Mouse (Mus musculus) liver, embryonic 13.5 days (tissue): ENCODE measurements around the gene Tmem115. TPM values are rescaled to one million over a fixed set of nuclear protein-coding genes. Genes with fewer than 3 reads are reported as not detected.

Experiments used
- ATAC-seq: fragments of 200-750 bp; cut with Nextera tagmentation; 2 replicates; pipeline ENCODE4 v1.8.0; 2017; ENCODE audit warnings: low read depth, mild to moderate bottlenecking, moderate number of reproducible peaks, moderate library complexity
- DNase-seq: peaks from one replicate; pipeline ENCODE4 v3.0.0; 2022
- H3K27ac ChIP-seq: fragments of 300-500 bp; sonication (generic); 2 replicates; pipeline ENCODE4 v1.5.1; 2015; ENCODE audit warnings: moderate library complexity, mild to moderate bottlenecking, inconsistent platforms
- H3K27me3 ChIP-seq: fragments of 300-500 bp; sonication (generic); 2 replicates; pipeline ENCODE4 v1.6.1; 2015; ENCODE audit warnings: mild to moderate bottlenecking, inconsistent platforms
- H3K36me3 ChIP-seq: fragments of 300-500 bp; sonication (generic); 2 replicates; pipeline ENCODE4 v1.6.1; 2015; ENCODE audit warnings: mild to moderate bottlenecking, inconsistent platforms
- H3K4me1 ChIP-seq: fragments of 300-500 bp; sonication (generic); replicated peaks from 2 replicates; pipeline ENCODE4 v1.6.1; 2015; ENCODE audit warnings: inconsistent platforms
- H3K4me2 ChIP-seq: fragments of 300-500 bp; sonication (generic); 2 replicates; pipeline ENCODE4 v1.6.1; 2015; ENCODE audit warnings: inconsistent platforms, mild to moderate bottlenecking, moderate library complexity
- H3K4me3 ChIP-seq: fragments of 300-500 bp; sonication (generic); replicated peaks from 2 replicates; pipeline ENCODE4 v1.5.1; 2015; ENCODE audit warnings: mild to moderate bottlenecking, inconsistent platforms
- H3K9ac ChIP-seq: fragments of 300-500 bp; sonication (generic); 2 replicates; pipeline ENCODE4 v1.6.1; 2015; ENCODE audit warnings: mild to moderate bottlenecking, inconsistent platforms
- H3K9me3 ChIP-seq: fragments of 300-500 bp; sonication (generic); replicated peaks from 2 replicates; pipeline ENCODE4 v1.6.1; 2016; ENCODE audit warnings: inconsistent platforms
- WGBS: fragments of 180-500 bp; shearing (Covaris S2); methylation state at CpG from one replicate; pipeline ENCODE4 v1.1.7; 2015; ENCODE audit not compliant: insufficient replicate concordance; 5-methylcytosine and 5-hydroxymethylcytosine counted together
- polyA plus RNA-seq: library from polyadenylated mRNA; unstranded; fragments of >200 nt; fragmentation: Nextera tagmentation; extraction: Ambion mirVana; gene quantifications from 2 replicates; pipeline ENCODE4 v1.2.1, GENCODE M21; 2015

Gene Tmem115
- polyA plus RNA-seq, 1 experiment from 2014 or later = 16.5 TPM

DNA sequence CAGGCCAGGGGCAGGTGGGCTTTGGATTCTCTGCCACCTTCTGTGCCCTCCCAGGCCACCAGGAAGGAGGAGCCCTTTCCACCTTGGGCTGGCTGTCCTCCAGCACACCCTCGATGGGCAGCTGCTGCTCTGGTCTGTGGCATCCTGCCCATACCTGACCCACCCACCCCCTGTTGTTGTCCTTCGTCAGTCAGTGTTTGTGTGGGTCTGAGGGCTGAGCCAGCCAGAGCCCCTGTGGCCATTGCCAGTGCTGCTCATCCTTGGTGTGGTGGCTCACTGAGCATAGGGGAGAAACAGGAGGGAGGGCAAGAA lies 11.4 kb upstream of the Tmem115 start:
- DNase-seq (no peak), ATAC-seq (no peak)
- no peaks in the 10 kb centered on the region for H3K9me3 ChIP-seq
- no peak overlapping the region for H3K27ac ChIP-seq
- peak overlapping the region; percentile 46 for H3K4me2 ChIP-seq
- no peaks in the 10 kb centered on the region for H3K36me3 ChIP-seq
- peaks cover 31% of the 10 kb centered on the region for H3K4me1 ChIP-seq
- WGBS = 36% methylated on average over 2 of the region's 2 CpGs
- H3K4me3 ChIP-seq = no peak overlapping the region
- H3K27me3 ChIP-seq = peaks cover 52% of the 10 kb centered on the region
- H3K9ac ChIP-seq = no peak overlapping the region

DNA sequence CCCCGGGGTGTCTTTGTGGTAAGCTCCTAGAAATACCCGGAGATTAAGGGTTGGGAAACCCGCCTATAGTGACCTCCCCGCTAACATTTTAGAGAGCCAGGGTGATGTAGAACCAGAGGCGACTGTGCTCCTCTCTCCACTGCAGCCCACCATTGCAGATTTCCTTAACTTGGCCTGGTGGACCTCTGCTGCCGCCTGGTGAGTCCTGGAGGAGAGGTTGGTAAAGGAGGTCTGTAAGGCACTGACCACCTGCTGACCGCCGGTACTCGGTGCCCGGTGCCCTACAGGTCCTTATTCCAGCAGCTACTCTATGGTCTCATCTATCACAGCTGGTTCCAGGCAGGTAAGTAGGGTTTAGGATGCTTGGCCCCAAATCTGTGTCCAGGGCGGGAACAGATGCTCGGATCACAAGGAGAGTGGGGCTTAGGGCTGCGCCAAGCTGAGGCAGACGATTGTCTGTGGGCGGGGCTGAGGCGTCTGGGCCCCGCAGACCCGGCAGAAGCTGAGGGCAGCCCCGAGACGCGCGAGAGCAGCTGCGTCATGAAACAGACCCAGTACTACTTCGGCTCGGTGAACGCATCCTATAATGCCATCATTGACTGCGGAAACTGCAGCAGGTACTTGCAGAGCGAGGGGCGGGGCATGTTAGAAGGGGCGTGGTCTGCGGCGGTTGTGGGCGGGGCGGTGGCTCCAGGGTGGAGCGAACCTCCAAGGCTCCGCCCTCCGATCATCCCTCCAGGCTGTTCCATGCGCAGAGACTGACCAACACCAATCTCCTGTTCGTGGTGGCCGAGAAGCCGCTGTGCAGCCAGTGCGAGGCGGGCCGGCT lies 7.3 kb upstream of the Tmem115 start:
- no peaks in the 10 kb centered on the region for H3K9me3 ChIP-seq
- peak; percentile 61 for ATAC-seq
- H3K36me3 ChIP-seq = no peaks in the 10 kb centered on the region
- no peak overlapping the region for H3K9ac ChIP-seq
- no peak overlapping the region for H3K27ac ChIP-seq
- peaks cover 62% of the 10 kb centered on the region for H3K27me3 ChIP-seq
- 6% methylated on average over 44 of the region's 44 CpGs for WGBS
- H3K4me1 ChIP-seq = peaks cover 29% of the 10 kb centered on the region
- H3K4me2 ChIP-seq = peak overlapping the region; percentile 63
- H3K4me3 ChIP-seq = peak overlapping the region; percentile 42
- peak; percentile 81 for DNase-seq

DNA sequence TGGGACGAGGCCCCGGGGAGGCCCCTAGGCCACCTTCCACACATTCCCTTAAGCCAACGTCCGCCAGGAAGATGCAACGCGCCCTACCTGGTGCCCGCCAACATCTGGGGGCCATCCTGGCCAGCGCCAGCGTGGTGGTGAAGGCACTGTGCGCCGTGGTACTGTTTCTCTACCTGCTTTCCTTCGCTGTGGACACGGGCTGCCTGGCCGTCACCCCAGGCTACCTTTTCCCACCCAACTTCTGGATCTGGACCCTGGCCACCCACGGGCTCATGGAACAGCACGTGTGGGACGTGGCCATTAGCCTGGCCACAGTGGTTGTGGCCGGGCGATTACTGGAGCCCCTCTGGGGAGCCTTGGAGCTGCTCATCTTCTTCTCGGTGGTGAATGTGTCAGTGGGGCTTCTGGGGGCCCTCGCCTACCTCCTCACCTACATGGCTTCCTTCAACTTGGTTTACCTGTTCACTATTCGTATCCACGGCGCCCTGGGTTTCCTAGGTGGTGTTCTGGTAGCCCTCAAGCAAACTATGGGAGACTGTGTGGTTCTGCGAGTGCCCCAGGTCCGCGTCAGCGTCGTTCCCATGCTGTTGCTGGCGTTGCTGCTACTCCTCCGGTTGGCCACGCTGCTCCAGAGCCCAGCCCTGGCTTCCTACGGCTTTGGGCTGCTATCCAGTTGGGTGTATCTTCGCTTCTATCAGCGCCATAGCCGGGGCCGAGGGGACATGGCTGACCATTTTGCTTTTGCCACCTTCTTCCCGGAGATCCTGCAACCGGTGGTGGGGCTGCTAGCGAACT lies 860 bp downstream of the Tmem115 start:
- Histone ChIP-seq H3K4me1 (peaks cover 46% of the 10 kb centered on the region), H3K4me2 (peak overlapping the region; percentile 96), H3K4me3 (peak overlapping the region; percentile 71), H3K36me3 (peaks cover 32% of the 10 kb centered on the region), H3K27ac (peak overlapping the region; percentile 83), H3K9ac (peak overlapping the region; percentile 89), H3K9me3 (no peaks in the 10 kb centered on the region), H3K27me3 (0 out of 2 replicates have a peak, but pooled peaks cover 2% of the 10 kb centered on the region)
- DNase-seq = peak; percentile 26
- ATAC-seq = peak; percentile 30
- WGBS = under 1% methylated on average over 40 of the region's 40 CpGs

DNA sequence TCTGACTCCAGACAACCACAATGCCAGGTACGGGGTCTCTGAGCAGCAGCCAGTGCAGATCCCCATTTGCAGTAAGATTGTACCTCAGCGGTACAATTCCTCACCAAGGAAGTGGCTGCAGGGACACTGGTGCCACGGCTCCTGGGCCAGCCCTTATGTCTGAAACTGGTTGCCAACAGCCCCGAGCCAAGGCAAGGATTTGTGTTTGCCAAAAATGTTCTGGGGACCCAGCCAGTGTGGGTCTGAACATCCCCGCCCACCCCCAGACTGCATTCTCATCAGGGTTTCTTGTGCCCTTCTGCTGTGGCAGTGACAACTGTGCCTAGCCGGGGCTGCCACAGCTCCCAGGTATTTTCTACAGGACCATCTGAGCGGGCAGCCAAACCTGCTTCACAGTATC lies 4.5 kb downstream of the Tmem115 start:
- Histone ChIP-seq H3K27ac (no peak overlapping the region), H3K4me1 (peaks cover 64% of the 10 kb centered on the region), H3K4me2 (no peak overlapping the region), H3K27me3 (no peaks in the 10 kb centered on the region), H3K36me3 (peaks cover 42% of the 10 kb centered on the region), H3K4me3 (no peak overlapping the region), H3K9ac (no peak overlapping the region), H3K9me3 (no peaks in the 10 kb centered on the region)
- DNase-seq = no peak
- WGBS = 84% methylated on average over 7 of the region's 7 CpGs
- no peak for ATAC-seq

GRCm38 (mm10) chr9:107538711-107539110 lies 5.0 kb downstream of the Tmem115 start:
- peaks cover 63% of the 10 kb centered on the region for H3K4me1 ChIP-seq

DNA sequence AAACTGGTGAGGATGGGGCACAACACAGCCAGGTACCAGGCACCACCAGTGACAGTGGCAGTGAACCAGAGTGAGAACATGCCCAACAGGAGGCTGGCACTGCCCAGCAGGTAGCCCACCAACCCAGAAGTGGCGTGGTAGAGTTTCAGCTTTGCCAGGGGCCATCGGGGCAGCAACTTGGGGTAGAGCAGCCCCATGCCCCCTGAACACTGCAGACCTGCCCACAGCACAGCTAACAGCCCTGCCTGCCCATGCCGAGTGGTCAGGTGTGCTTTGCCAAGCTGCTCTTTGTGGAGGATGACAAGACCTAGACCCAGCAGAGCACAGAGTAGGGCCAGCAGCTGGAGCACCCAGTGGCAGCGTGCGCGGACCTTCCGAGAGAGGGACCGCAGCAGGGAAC lies 6.2 kb downstream of the Tmem115 start:
- Histone ChIP-seq H3K4me1 (peaks cover 58% of the 10 kb centered on the region), H3K36me3 (peaks cover 58% of the 10 kb centered on the region), H3K27ac (no peak overlapping the region), H3K27me3 (no peaks in the 10 kb centered on the region), H3K9me3 (no peaks in the 10 kb centered on the region), H3K9ac (no peak overlapping the region), H3K4me2 (no peak overlapping the region), H3K4me3 (no peak overlapping the region)
- DNase-seq = no peak
- ATAC-seq = no peak
- WGBS = 93% methylated on average over 8 of the region's 8 CpGs

More at GRCm38 (mm10) chr9:107538711-107539110, 5.0 kb downstream of the Tmem115 start:
- Histone ChIP-seq H3K27me3 (no peaks in the 10 kb centered on the region), H3K4me2 (no peak overlapping the region), H3K9me3 (no peaks in the 10 kb centered on the region), H3K27ac (no peak overlapping the region), H3K4me3 (no peak overlapping the region), H3K36me3 (peaks cover 46% of the 10 kb centered on the region), H3K9ac (no peak overlapping the region)
- ATAC-seq = no peak
- 83% methylated on average over 3 of the region's 3 CpGs for WGBS
- DNase-seq = no peak

DNA sequence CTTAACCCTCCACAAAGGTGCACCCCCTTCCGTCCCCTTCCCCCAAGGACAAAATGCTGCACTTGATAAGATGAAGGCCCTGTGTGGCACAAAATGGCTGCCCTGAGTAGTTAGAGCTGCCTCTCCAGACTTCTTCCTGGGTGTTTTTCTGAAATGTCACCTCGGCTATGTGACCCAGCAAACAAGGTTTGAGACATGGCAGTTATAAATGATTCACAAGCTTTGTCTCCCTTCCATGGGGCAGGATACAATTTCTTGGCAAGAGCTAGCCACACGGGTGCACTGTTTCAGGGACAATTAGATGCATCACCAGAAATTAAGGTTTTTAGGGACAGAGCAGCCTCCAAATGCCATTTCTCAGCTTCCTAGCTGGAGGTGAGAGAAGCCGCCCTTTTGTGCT lies 6.7 kb downstream of the Tmem115 start:
- H3K9ac ChIP-seq = no peak overlapping the region
- no peak for ATAC-seq
- no peaks in the 10 kb centered on the region for H3K9me3 ChIP-seq
- no peak overlapping the region for H3K4me3 ChIP-seq
- peak overlapping the region; percentile 93 for H3K4me2 ChIP-seq
- peaks cover 61% of the 10 kb centered on the region for H3K36me3 ChIP-seq
- no peaks in the 10 kb centered on the region for H3K27me3 ChIP-seq
- DNase-seq = no peak
- peaks cover 55% of the 10 kb centered on the region for H3K4me1 ChIP-seq
- H3K27ac ChIP-seq = peak overlapping the region; percentile 63; the same call in 1 of the 2 replicates
- WGBS = 62% methylated on average over 4 of the region's 4 CpGs

- H3K4me1 ChIP-seq = peaks cover 52% of the 10 kb centered on the region
- H3K27ac ChIP-seq = peak overlapping the region; percentile 63
- H3K4me3 ChIP-seq = peak overlapping the region; percentile 74
- no peaks in the 10 kb centered on the region for H3K27me3 ChIP-seq
- DNase-seq = no peak
- H3K9ac ChIP-seq = peak overlapping the region; percentile 79; the same call in 1 of the 2 replicates
- H3K9me3 ChIP-seq = no peaks in the 10 kb centered on the region
- peaks cover 61% of the 10 kb centered on the region for H3K36me3 ChIP-seq
- 41% methylated on average over 10 of the region's 10 CpGs for WGBS
- peak overlapping the region; percentile 93 for H3K4me2 ChIP-seq
- no peak for ATAC-seq
Measured at GRCm38 (mm10) chr9:107541005-107541404, 7.3 kb downstream of the Tmem115 start.

GRCm38 (mm10) chr9:107541474-107542351 lies 8.0 kb downstream of the Tmem115 start, which contains the start of the genes Cyb561d2 and Nprl2:
Cyb561d2 (minus strand) TSS chr9:107542193.
Nprl2 (plus strand) TSS chr9:107542226.
- peaks cover 52% of the 10 kb centered on the region for H3K4me1 ChIP-seq
- no peaks in the 10 kb centered on the region for H3K9me3 ChIP-seq
- H3K27ac ChIP-seq = peak within 1 kb of the TSS; percentile 80
- ATAC-seq = peak; percentile 81
- under 1% methylated on average over 46 of the region's 46 CpGs for WGBS
- H3K4me2 ChIP-seq = peak within 1 kb of the TSS; percentile 93
- peak; percentile 85 for DNase-seq
- peak within 1 kb of the TSS; percentile 74 for H3K4me3 ChIP-seq
- H3K36me3 ChIP-seq = peaks cover 57% of the 10 kb centered on the region
- peak within 1 kb of the TSS; percentile 79 for H3K9ac ChIP-seq
- no peaks in the 10 kb centered on the region for H3K27me3 ChIP-seq

- H3K4me2 ChIP-seq = peak overlapping the region; percentile 93
- H3K9ac ChIP-seq = peak overlapping the region; percentile 79
- ATAC-seq (0 out of 2 replicates have a peak, but pooled peaks have one; percentile 9), DNase-seq (no peak)
- peaks cover 52% of the 10 kb centered on the region for H3K4me1 ChIP-seq
- H3K27me3 ChIP-seq = no peaks in the 10 kb centered on the region
- H3K9me3 ChIP-seq = no peaks in the 10 kb centered on the region
- peaks cover 51% of the 10 kb centered on the region for H3K36me3 ChIP-seq
- peak overlapping the region; percentile 80 for H3K27ac ChIP-seq
- H3K4me3 ChIP-seq = peak overlapping the region; percentile 74
- WGBS = 2% methylated on average over 11 of the region's 11 CpGs
Measured at GRCm38 (mm10) chr9:107542352-107542686, 8.6 kb downstream of the Tmem115 start.
